Mouse (Mus musculus): ENCODE measurements around the gene Fam227a. TPM values are rescaled to one million over a fixed set of nuclear protein-coding genes. Genes with fewer than 3 reads are reported as not detected.
"Not testable (repeated sequence)": the region's sequence is repeated elsewhere in the genome, so short reads cannot be mapped to it uniquely, and the experiment has no call there.

Gene Fam227a
- total and polyA plus RNA-seq, 3 experiments, result 0.75 to 1.2 (median 0.84) TPM

DNA sequence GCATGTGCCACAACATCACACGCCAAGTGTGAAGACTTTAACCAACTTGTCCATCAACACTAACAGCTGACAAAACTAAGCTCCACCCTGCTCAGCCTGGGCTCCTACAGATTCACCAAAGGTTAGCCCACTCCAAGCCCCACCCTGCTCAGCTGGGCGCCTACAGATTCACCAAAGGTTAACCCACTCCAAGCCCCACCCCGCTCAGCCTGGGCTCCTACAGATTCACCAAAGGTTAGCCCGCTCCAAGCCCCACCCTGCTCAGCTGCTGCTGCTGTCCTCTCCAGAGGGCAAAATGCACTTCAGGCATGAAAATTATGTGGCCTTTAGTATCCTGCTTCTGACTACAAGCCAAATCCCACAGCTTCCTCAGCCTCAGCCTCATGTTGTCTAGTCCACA, 23.2 kb upstream of the Fam227a start:
- no peak overlapping the region for H3K9ac ChIP-seq (ENCODE audit: low read depth, low read length)
- H3K79me2 ChIP-seq (replicated peaks; ENCODE audit: control insufficient read depth, insufficient read depth, low read length), result peaks cover 4% of the 10 kb centered on the region
- no peak for TF ChIP-seq EP300 (IDR thresholded peaks at IDR 0.05; ENCODE audit: insufficient read depth, low read depth, low read length)
- TF ChIP-seq POLR2A (IDR thresholded peaks at IDR 0.05; ENCODE audit: insufficient read depth, low read depth, low read length), result no peak
- no peak for TF ChIP-seq CTCF (IDR thresholded peaks at IDR 0.05)
- no peaks in the 10 kb centered on the region for H3K27me3 ChIP-seq (ENCODE audit: control insufficient read depth, insufficient read depth, low read length)
- no peak for DNase-seq
- peaks cover 3% of the 10 kb centered on the region for H3K36me3 ChIP-seq (ENCODE audit: control insufficient read depth, insufficient read depth, low read length)
- intact Hi-C loops (cut with DNase I), result no loop called here
- no peak overlapping the region for H3K27ac ChIP-seq
- 85% methylated on average over 4 of the region's 4 CpGs for whole genome bisulfite sequencing
- H3K4me1 ChIP-seq (ENCODE audit: control insufficient read depth, insufficient read depth, low read length), result peaks cover 20% of the 10 kb centered on the region
- H3K4me3 ChIP-seq, result no peak overlapping the region

DNA sequence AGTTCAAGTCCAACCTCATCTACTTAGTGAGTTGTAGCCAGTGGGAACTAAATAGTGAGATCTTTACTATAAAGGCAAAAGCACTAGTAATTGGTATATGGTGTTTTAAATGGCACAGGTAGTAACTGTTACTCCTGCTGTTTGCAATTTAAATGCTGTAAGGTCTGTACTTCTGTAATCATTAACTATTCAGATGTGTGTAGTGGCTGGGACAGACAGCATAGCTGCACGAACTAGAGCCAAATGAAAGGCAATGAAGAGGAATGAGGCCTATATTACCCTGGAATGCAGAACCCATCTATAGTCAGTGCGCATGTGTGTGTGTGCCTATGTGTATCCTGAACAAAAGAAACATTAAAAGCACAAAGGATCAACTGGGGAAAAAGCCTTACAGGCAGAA, 19.2 kb upstream of the Fam227a start:
- TF ChIP-seq EP300 (IDR thresholded peaks at IDR 0.05; ENCODE audit: insufficient read depth, low read depth, low read length) (no peak), CTCF (IDR thresholded peaks at IDR 0.05) (no peak), POLR2A (IDR thresholded peaks at IDR 0.05; ENCODE audit: insufficient read depth, low read depth, low read length) (no peak)
- DNase-seq, result no peak
- Histone ChIP-seq H3K27ac (no peak overlapping the region), H3K4me1 (ENCODE audit: control insufficient read depth, insufficient read depth, low read length) (peaks cover 1% of the 10 kb centered on the region), H3K79me2 (replicated peaks; ENCODE audit: control insufficient read depth, insufficient read depth, low read length) (no peaks in the 10 kb centered on the region), H3K36me3 (ENCODE audit: control insufficient read depth, insufficient read depth, low read length) (no peaks in the 10 kb centered on the region; the same call in 1 of the 2 replicates), H3K9ac (ENCODE audit: low read depth, low read length) (no peak overlapping the region), H3K27me3 (ENCODE audit: control insufficient read depth, insufficient read depth, low read length) (no peaks in the 10 kb centered on the region), H3K4me3 (no peak overlapping the region)
- 89% methylated on average over 2 of the region's 2 CpGs for WGBS
- intact Hi-C loops (cut with DNase I), result no loop called here

DNA sequence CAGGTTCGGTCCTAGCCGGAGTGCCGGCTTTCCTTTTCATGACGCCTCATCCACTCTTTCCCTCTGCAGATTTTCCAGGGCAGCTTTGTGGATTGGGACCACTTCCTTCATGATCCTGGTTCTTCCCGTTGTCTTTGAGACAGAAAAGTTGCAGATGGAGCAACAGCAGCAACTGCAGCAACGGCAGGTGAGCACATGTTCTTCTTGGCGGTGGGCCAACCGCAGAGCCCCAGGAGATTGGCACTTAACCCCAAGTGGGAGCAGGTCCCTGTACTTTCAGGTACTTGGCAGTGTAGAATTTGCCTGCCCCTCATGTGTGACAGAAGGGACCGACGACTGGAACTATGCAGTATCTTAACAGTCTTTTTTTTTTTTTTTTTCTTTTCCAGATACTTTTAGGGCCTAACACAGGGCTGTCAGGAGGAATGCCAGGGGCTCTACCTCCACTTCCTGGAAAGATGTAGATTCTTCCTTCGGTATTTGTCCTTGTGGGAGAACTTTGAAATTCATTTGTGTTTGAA, 13.1 kb upstream of the Fam227a start:
- peak overlapping the region; percentile 21 for H3K4me3 ChIP-seq
- not testable (repeated sequence) for H3K4me1 ChIP-seq (ENCODE audit: control insufficient read depth, insufficient read depth, low read length); DNase-seq; H3K27me3 ChIP-seq (ENCODE audit: control insufficient read depth, insufficient read depth, low read length); H3K27ac ChIP-seq; H3K79me2 ChIP-seq (replicated peaks; ENCODE audit: control insufficient read depth, insufficient read depth, low read length); H3K36me3 ChIP-seq (ENCODE audit: control insufficient read depth, insufficient read depth, low read length); H3K9ac ChIP-seq (ENCODE audit: low read depth, low read length)
- intact Hi-C loops (cut with DNase I), result loop anchor here (2.0 kb wide), 1 partner anchor 15 kb away; the partner anchor contains the start of gene Josd1
- 59% methylated on average over 11 of the region's 11 CpGs for WGBS

DNA sequence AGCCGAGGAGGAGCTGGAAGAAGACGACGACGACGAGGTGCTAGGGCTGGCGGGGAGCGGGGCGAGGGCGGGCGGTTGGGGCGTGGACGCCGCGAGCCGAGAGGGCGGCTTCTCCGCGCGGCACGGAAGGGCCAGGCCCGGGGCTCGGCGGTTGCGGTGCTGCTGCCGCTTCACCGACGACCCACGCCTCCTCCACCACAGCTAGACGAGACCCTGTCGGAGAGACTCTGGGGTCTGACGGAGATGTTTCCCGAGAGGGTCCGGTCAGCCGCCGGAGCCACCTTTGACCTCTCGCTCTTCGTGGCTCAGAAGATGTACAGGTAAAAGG, 12.2 kb upstream of the Fam227a start:
- under 1% methylated on average over 36 of the region's 37 CpGs for WGBS
- peak overlapping the region; percentile 98 for H3K4me3 ChIP-seq
- TF ChIP-seq POLR2A (IDR thresholded peaks at IDR 0.05; ENCODE audit: insufficient read depth, low read depth, low read length), result no peak
- no peak for TF ChIP-seq CTCF (IDR thresholded peaks at IDR 0.05)
- TF ChIP-seq EP300 (IDR thresholded peaks at IDR 0.05; ENCODE audit: insufficient read depth, low read depth, low read length), result no peak
- H3K79me2 ChIP-seq (replicated peaks; ENCODE audit: control insufficient read depth, insufficient read depth, low read length), result 0 out of 2 replicates have a peak, but pooled peaks cover 2% of the 10 kb centered on the region
- no peaks in the 10 kb centered on the region for H3K36me3 ChIP-seq (ENCODE audit: control insufficient read depth, insufficient read depth, low read length)
- DNase-seq, result no peak
- H3K4me1 ChIP-seq (ENCODE audit: control insufficient read depth, insufficient read depth, low read length), result peaks cover 2% of the 10 kb centered on the region; the same call in 1 of the 2 replicates
- intact Hi-C loops (cut with DNase I), result loop anchor here (1.0 kb wide), 1 partner anchor 13 kb away; the partner anchor contains the start of gene Fam227a
- peak overlapping the region; percentile 70 for H3K27ac ChIP-seq
- H3K9ac ChIP-seq (ENCODE audit: low read depth, low read length), result peak overlapping the region; percentile 86
- no peaks in the 10 kb centered on the region for H3K27me3 ChIP-seq (ENCODE audit: control insufficient read depth, insufficient read depth, low read length)

DNA sequence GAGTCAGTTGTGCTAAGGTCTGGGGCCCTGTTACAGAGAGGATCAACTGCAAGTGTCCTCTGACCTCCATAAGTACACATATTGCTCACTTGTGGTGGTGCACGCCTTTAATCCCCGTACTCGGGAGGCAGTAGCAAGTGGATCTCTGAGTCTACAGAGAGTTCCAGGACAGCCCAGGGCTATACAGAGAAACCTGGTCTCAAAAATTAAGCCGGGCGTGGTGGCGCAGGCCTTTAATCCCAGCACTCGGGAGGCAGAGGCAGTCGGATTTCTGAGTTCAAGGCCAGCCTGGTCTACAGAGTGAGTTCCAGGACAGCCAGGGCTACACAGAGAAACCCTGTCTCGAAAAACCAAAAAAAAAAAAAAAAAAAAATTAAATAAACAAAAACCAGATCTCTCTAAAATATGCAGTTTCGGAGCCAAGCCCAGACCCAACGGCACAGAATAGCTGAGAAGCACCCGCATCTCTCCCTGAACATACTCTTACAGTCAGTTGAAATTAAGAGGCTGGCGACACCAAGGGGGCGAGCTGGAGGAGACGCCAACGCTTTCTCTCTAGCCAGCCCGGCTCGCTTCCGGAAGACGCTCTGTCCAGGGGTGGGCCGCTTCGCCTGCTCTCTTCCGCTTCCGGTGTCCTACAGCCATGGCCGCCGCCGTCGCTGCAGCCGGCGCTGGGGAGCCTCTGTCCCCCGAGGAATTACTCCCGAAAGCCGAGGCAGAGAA, 11.7 kb upstream of the Fam227a start, which contains the start of gene Tomm22:
Tomm22 (plus strand) TSS at position 613 of the 723 bp plus-strand sequence.
- intact Hi-C loops (cut with DNase I), result loop anchor here (1.0 kb wide), 1 partner anchor 12 kb away; the partner anchor contains the start of gene Fam227a
- H3K4me3 ChIP-seq, result peak within 1 kb of the TSS; percentile 98
- 15% methylated on average over 33 of the region's 33 CpGs for WGBS
- no peaks in the 10 kb centered on the region for H3K27me3 ChIP-seq (ENCODE audit: control insufficient read depth, insufficient read depth, low read length)
- H3K4me1 ChIP-seq (ENCODE audit: control insufficient read depth, insufficient read depth, low read length), result peaks cover 2% of the 10 kb centered on the region; the same call in 1 of the 2 replicates
- peak within 1 kb of the TSS; percentile 70 for H3K27ac ChIP-seq
- peak within 1 kb of the TSS; percentile 86 for H3K9ac ChIP-seq (ENCODE audit: low read depth, low read length)
- TF ChIP-seq CTCF (IDR thresholded peaks at IDR 0.05) (peak; percentile 75), EP300 (IDR thresholded peaks at IDR 0.05; ENCODE audit: insufficient read depth, low read depth, low read length) (peak; percentile 53; the same call in 1 of the 2 replicates), POLR2A (IDR thresholded peaks at IDR 0.05; ENCODE audit: insufficient read depth, low read depth, low read length) (peak; percentile 39; the same call in 1 of the 2 replicates)
- DNase-seq, result peak; percentile 90 to 92
- H3K79me2 ChIP-seq (replicated peaks; ENCODE audit: control insufficient read depth, insufficient read depth, low read length), result 0 out of 2 replicates have a peak, but pooled peaks cover 2% of the 10 kb centered on the region
- no peaks in the 10 kb centered on the region for H3K36me3 ChIP-seq (ENCODE audit: control insufficient read depth, insufficient read depth, low read length)

DNA sequence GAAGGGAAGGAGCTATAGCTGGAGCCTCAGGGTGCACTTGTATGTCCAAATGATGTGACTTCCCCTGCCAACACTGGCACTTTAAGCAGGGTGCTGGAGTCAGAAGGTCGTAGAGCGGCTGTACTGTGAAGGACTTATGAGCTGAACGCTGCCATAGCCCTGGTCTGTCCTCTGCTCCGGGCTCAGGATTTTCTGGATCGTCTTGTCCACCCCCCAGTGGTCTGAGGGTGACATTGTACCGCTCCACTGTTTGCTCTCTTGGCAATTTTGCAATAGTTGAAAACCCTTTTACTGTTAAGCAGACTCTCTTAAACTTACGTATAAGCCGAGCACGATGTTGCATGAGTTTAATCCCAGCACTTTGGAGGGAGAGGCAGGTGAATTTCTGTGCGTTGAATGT, 10.4 kb upstream of the Fam227a start:
- intact Hi-C loops (cut with DNase I), result no loop called here
- Histone ChIP-seq H3K4me1 (ENCODE audit: control insufficient read depth, insufficient read depth, low read length) (peaks cover 2% of the 10 kb centered on the region; the same call in 1 of the 2 replicates), H3K27me3 (ENCODE audit: control insufficient read depth, insufficient read depth, low read length) (no peaks in the 10 kb centered on the region), H3K9ac (ENCODE audit: low read depth, low read length) (no peak overlapping the region), H3K27ac (no peak overlapping the region), H3K36me3 (ENCODE audit: control insufficient read depth, insufficient read depth, low read length) (no peaks in the 10 kb centered on the region), H3K79me2 (replicated peaks; ENCODE audit: control insufficient read depth, insufficient read depth, low read length) (0 out of 2 replicates have a peak, but pooled peaks cover 2% of the 10 kb centered on the region), H3K4me3 (no peak overlapping the region)
- peak; percentile 33 for TF ChIP-seq CTCF (IDR thresholded peaks at IDR 0.05)
- no peak for TF ChIP-seq POLR2A (IDR thresholded peaks at IDR 0.05; ENCODE audit: insufficient read depth, low read depth, low read length)
- TF ChIP-seq EP300 (IDR thresholded peaks at IDR 0.05; ENCODE audit: insufficient read depth, low read depth, low read length), result no peak
- no peak for DNase-seq
- WGBS, result 53% methylated on average over 10 of the region's 10 CpGs
